Mouse (Mus musculus): ENCODE data around the gene Aktip.

Gene Aktip

DNA sequence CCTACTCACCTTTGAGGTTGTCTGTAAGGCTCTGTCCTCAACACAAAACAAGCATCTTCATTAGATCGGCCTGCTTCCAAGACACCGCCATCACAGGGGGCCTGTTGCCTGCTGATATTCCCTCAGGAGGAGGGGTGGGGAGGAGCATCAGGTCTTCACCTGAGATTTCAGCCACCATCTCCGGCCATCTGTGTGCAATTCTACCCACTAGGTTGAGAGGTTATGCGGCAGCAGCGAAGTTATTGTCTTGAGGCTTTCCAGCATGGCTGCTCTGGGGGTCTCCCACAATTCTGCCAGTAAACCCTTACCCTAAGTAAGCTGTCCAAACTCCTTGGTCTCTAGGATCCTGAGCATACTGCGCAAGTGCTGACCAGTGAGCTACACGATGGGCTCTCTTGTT lies at the start of gene Aktip:
TSS of gene Aktip (minus strand) at position 101 of the 400 bp plus-strand sequence.
- in situ Hi-C loops (cut with MseI, MboI): no loop called here

DNA sequence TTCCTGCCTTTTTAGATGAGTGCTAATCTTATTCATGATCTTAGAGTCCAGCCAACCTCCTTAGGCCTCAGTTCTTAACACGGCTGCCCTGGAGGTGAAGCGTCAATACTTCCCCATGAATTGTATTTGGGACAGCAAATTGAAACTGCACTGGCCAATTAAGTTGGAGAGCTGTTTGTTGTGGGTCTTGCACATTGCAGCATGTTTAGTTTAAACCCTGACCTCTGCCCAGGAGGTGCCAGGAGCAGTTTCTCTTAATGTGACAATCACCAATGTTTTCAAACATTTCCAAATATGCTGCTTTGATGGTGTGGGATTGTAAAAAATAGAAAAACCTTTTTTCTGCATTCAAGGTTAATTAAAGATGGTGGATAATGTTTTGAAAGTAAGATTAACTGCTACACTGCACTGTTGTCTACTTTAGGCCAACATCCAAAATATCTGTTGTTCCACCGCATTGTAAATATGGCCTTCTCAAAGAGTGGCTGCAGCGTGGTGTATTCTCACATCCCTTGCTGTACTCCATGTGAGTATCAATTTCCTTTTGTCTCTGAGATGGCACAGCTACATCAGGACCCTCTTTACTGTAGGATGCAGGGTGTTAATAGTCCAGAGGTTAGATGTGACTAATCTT lies 46.2 kb upstream of the Aktip start:
- in situ Hi-C loops (cut with MseI, MboI): no loop called here

DNA sequence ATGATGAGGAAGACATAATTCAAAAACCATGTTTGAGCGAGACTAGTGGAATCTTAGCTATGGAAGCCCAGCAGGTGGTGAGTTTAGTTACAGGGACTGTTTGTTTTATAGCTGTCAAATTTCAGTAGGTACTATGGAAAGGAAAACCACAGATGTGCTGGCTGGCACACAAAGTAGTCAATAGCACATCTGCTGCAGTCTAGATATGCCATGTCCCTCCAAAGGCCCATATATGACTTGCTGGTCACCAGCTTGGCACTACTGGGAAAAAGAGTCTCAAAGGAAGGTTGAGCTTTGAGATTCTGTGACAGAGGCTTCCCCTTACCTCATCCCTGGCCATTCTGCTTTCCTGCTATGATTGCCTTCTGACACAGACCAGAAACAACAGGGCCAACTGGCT lies 42.9 kb upstream of the Aktip start:
- in situ Hi-C loops (cut with MseI, MboI): no loop called here

DNA sequence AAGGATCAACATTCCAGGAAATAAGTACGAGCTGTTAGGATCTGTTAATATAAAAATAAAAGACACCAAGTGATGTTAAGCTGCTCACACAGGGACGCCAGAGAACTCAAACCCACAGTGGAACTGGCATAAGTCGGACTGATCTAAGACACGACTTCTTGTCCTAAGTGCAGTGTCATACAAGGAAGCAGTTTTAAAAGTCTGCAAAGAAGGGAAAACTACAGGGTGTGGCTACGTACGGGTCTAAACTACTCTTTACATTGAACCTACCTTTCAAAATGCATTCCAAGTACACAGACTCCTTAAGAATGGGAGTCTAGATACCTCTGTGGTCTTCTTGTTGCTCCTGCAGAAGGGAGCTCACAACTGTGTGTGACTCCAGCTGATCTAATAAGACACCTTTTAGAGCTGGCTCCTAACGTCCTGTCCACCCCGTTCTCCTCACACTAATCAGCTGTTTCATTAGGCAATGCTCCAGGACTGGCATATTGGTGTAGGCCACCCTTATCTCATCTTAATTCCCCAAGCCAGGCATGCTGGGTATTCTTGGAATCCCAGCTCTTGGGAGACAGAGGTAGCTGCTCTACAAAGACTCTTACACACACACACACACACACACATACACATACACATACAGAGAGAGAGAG lies 42.2 kb upstream of the Aktip start:
- in situ Hi-C loops (cut with MseI, MboI): no loop called here

DNA sequence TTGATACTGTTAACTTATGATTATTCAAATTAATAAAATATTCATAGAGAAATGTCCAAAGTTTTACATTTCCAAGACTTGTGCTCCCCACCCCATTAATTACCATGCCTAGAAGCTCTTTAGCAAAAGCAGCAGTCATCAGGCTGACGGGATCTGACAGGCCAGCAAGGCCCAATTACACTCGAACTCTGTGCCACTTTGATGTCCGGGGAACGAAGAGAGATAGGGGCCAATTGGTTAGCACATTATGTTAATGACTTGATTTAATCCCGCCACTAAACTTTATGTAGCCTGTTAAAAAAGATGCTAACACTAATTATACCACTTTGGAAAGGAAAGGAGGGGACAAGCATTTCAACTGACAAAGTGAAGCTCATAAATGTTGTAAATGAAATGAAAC lies 41.6 kb upstream of the Aktip start:
- in situ Hi-C loops (cut with MseI, MboI): no loop called here

DNA sequence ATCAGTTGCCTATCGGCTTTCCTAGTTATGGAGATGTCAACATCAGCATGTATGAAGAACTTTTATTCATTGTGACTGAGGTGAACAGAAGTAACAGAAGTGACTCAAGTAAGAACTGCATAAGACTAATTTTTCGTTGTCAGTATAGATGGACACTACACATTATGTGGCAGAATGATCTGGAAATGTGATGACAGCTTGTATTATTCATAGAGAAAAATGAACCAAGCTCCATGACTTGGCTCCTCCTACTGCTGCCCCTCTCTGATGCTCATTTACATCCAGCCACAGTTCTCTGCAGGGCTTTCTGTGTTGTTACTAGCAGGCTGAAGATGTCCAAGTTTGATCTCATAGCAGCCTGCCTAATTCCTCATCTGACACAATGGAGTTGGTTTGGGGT lies 37.4 kb upstream of the Aktip start:
- in situ Hi-C loops (cut with MseI, MboI): no loop called here

DNA sequence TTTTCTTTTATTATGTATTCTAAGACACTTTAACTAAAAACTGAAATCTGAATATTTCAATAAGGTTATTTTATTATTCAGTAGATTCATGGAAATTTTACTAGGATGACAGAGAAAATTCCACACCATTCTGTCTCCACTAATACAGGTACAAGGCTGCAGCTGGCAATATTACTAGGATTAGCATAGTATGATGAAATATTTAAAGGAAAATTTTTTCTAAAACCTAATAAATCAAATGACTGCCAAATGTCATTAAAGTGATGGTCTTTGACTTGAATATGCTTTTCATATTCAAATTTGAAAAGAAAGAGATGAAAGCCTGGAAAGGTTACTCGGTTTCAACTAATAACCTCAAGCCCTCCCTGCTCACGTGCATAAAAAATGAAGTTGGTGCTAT lies 34.3 kb upstream of the Aktip start:
- in situ Hi-C loops (cut with MseI, MboI): no loop called here

DNA sequence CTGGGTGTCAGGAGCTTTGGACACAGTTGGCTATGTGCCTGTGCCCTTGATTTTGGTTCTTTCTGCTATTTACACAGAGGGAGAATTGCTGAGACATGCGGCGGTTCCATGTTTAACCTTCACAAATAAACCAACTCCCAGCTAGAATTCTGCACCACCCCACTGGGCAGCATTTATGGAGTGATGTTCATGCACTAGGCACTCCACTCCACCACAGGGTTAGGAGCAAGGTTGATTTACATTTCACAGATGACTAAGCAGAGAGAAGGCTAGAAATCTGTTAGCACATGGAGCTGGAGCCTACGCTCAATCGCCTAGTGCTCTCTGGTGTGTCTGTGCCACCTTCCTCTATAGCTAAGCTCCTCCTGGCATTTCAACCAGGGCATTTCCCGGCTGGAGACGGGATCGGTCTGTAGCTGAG lies 27.7 kb upstream of the Aktip start:
- in situ Hi-C loops (cut with MseI, MboI): no loop called here

DNA sequence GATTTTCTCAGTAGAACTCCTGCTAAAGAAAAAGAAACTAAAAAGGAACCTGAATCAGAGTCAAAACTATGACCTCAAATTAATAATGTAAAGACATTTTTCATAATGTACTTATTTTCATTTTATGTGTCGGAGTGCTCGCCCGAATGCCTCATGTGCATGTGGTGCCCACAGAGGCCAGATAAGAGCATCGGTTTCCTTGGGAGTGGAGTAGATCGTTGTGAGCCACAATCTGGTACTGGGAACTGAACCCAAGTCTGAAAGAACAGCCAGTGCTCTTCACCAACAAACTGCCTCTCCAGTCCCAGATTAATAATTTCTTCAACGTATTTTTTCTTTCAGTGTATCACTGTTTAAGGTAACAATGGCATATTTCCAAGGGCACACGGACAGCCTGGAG lies 24.5 kb upstream of the Aktip start:
- in situ Hi-C loops (cut with MseI, MboI): no loop called here

DNA sequence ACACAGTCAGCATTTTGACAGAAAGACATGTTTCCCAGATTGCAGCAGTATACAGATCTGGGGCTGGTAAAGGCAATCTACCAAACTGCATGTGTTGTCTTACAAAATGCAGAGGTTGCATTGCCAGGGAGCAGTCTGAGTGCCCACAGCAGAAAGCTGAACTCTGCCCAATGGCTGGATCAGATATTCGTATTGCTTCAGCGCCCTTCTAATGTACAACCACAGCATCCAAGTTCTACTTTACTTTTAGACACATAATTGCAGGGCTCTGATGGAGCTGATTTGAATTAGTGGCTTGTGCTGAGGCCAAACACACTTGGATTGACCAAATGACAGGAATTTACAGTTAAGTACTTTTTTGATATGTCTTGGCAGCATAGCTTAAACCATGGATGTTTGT lies 22.1 kb upstream of the Aktip start:
- in situ Hi-C loops (cut with MseI, MboI): no loop called here

DNA sequence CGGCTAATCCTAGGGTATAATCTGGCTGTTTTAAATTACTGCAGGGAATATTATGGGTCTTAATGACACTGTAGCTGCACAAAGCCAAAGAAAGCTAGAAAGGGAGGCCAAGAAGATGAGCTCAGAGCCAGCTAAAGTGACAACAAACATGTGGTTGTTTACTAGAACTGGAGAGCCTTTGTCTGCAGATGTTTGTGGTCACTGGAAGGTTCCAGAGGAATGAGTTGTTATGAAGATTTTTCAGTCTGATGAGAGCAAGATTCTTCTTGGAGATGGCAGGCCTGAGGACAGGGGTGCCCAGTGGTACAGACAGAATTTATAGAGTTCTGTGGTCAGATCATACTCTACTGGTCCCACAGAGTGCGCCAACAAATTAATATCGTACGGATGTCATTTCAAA lies 18.5 kb upstream of the Aktip start:
- in situ Hi-C loops (cut with MseI, MboI): no loop called here

DNA sequence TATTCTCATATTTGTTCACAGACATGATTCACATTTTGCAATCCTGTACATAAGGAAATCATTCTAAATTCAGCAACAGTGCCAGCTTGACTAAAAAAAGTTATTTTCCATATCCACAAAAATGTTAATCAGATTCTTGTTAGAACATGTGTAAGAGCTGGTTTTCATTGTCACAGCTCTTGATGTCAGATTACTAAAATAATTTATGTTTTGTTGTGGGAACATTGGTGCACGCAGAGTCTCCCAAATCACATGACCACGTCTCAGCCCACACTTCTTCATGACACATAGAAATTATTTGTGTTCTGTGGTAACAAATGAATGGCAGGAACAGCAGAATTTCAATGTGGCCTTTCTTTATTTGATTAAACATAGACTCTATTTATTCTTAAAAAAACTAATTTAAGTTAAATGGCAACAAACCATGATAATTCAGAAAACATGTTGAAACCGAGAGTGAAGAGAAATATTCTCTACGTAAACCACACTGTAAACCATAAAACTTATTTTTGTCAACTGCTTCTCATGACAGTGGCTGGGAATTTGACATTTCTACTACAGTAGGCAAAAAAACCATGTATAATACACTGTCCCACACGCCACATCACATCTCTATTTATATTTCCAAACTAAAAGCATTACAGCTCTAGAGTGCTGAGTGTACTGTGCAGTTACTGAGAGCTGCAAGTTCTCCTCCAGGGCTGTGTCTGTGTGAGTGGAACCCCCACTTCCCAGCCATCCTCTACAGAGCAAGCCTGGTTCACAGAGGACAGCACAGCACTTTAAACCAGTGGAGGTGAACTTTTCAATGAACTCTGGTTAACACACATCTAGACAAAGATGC lies 17.5 kb upstream of the Aktip start:
- in situ Hi-C loops (cut with MseI, MboI): no loop called here

DNA sequence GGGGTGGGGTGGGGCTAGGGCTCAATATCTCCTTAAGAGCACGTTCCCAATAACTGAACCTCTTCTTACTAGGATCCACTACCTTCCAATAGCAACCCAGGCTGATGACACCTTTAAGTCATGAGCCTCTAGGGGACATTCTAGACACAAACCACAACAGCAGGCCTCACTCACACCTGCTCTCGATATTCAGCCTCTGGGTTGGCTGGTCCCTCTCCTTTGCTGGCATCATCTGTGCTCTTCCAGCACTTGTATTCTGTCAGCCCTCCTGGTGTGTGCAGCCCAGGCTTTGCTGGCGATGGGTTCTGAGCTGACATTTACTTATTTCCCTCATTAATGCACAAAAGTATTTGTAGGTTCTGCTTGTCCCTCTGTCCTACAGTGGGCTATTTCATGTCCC lies 14.5 kb upstream of the Aktip start:
- in situ Hi-C loops (cut with MseI, MboI): no loop called here

DNA sequence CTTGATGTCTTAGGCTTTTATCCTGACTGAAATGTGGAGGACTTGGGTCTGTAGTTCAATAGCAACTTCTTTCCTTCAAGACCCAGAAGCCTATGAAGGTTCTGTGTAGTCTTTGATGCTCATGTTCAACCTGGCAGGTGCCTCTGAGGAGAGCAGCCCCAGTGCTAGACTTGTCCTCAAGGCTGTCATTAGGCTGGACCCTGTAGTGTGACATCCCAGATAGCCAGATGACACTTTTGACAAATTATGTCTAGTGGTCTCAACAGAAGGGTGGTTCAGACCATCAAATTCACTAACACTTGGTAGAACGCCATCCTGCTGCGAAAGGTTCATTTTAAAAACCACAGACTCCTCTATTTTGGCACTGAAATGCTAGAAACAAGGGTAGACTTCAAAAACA lies 13.2 kb upstream of the Aktip start:
- in situ Hi-C loops (cut with MseI, MboI): no loop called here

DNA sequence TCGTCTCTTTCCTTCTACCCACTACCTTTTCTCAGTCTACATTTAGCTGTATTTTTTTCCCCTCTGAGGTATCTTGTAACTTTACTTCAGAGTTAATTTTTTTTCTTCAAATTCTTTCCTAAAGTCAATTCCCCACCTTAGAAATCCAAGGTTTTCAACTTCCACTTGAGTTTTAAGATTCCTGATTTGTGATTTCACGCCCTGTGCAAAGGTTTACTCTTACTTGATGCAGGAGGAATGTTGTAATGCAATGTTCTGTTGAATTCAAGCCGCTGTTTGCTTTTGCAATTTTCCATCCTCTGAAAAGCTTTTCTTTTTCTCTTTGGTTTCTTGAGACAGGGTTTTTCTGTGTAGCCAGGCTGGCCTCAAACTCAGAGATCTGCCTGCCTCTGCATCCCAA lies 9.9 kb upstream of the Aktip start:
- in situ Hi-C loops (cut with MseI, MboI): no loop called here

DNA sequence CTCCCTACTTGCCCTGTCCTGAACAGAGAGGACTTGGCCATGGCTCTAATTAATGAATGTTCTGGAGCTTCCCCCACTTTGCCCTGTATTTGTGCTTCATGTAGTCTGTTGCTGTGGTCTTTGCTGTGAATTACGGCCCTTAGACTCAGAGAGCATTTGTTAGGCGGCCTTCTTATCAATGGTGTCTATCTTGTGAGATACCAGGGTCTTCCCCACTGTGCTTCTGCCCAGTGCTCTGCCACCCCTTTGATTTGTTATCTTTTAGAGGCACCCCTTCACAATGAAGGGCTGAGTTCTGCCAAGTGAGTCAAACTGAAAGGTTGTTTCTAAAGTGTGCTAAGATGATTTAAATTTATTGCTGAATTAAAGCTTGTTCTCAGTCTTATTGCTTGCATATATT lies 7.9 kb upstream of the Aktip start:
- in situ Hi-C loops (cut with MseI, MboI): no loop called here

DNA sequence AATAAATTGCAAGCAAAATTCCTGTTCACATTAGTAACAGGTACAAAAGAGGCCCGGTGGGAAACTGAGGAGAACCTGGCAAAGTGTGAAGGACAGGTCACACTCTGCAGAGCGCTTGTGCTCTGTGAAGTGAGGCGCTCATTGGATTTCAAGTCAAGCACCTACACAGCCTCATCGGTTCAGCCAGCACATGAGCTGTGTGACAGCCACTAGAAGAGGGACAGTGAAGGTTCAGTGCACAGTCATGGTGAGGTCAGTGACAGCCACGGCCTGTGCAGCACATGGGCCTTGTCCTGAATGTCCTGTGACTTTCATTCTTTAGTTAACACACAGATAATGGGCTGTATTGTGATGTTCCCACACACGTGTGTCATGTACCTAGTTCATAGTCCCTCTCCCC lies 6.1 kb upstream of the Aktip start:
- in situ Hi-C loops (cut with MseI, MboI): no loop called here

DNA sequence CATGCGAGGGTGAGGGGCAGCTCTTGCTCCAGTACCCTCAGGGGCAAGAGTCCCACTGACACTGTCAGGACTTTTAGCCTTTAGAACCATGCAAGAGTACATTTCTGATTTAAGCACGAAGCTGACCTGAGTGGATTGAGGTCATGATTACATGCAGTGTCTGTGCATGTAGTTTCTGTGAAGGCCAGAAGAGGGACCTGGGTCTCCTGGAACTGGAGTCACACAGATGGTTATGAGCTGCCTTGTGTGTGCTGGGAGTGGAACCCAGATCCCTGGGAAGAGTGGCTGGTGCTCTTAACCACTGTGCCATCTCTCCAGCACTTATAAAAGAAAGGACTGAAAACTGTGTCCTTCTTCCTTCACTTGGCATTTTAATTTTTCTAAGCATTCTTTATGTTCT lies 1.4 kb upstream of the Aktip start:
- in situ Hi-C loops (cut with MseI, MboI): no loop called here

DNA sequence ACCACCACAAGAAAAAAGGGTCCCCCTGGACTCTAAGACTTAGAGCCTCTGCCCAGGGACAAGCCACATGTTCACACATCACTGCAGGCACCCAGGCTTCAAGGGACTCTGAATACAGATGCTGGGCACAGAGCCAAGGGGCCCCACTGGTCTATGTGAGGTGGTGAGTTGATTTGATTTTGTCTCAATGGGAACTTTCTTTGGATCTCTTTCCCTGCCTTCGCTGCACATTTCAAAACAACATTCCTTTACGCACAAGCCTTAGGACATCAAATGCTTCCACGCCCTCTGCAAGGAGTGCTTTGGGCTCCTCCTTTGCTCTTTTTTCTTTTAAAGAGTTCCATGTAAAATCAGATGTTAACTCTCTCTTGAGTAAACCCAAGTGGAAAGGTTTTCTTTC lies 1.7 kb downstream of the Aktip start:
- in situ Hi-C loops (cut with MseI, MboI): no loop called here

DNA sequence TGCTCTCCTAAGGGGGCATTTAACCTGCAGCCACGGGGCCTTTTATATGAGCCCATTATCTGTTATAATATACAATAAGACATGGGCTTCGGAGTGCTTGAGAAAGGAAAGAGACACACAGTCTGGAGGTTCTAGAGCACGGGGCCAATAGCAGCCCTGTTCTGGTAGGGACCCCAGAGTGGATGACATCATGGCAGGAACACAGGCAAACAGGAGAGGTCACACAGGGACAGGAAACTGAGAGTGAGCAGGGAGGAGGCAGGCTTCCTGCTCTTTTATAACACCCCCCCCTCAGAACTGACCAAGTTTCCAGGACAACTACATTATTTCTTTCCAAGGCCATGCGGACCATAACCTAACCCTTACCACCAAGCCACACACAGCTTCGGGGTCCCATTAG lies 2.5 kb downstream of the Aktip start:
- in situ Hi-C loops (cut with MseI, MboI): no loop called here

DNA sequence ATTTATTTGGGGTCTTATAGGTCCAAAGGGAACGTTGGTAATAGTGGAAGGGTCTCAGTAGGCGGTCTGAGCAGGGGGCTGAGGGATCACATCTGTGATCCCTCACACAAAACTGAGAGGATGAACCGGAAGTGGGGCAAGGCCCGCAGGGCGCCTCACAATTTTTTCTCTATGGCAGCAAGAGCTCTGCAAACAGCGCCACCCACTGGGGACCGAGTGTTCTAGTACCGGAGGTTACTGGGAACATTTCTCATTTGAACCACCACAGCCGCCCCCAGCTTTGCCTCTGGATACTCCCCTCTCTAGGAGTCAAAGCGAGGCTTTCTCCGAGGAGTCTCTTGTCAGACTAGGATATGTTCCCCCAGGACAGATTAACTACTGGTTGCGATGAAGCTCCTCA lies 3.1 kb downstream of the Aktip start:
- in situ Hi-C loops (cut with MseI, MboI): no loop called here

DNA sequence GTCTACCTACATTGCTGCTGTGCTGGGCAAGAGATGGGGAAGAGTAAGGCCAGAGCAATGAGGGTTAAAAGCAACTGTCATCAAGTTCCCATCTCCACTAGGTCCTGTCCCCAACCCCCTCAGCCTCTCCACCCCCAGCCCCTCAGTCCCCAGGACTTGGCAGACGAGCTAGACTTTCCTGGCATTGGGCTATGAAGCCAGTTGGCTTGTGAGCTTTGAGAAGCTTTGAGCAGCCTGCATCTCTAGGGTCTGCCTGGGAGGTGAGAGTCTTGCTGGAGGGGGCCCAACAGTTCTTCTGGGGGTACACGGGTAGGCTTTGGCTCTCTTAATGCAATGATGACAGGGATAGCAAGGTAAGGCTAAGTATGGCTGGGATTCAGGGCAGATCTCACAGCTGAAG lies 5.7 kb downstream of the Aktip start:
- in situ Hi-C loops (cut with MseI, MboI): no loop called here

DNA sequence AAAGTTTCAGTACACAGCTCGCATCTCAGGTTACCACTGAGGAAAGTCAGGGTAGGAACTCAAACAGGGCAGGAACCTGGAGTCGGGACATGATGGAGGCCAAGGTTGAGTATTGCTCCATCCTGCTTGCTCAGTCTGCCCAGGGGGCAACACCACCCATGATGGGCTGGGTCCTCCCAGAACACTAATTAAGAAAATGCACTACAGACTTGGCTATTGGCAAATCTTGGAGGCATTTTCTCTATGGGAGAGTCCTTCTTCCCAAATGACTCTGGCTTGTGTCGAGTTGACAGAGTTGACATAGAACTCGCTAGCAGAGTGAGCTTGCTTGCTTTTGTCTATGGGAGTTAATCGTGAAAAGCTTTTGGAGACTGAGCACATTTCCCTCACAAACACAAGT lies 6.8 kb downstream of the Aktip start:
- in situ Hi-C loops (cut with MseI, MboI): no loop called here
